Mouse (Mus musculus): ENCODE data around the gene Gdpd4.

Gene Gdpd4

GRCm38 (mm10) chr7:98086346-98086745 is 166.6 kb downstream of the Gdpd4 start:
- no peak for DNase-seq

- no peak for DNase-seq
These were observed 176.1 kb downstream of the Gdpd4 start for GRCm38 (mm10) chr7:98095852-98096251.

- no peak for DNase-seq
These were observed 177.8 kb downstream of the Gdpd4 start for GRCm38 (mm10) chr7:98097557-98097956.

Data from thymus, postnatal 4 days (tissue).